Mouse (Mus musculus) MEL (cell line): ENCODE measurements around the gene Sgca. TPM values are rescaled to one million over a fixed set of nuclear protein-coding genes. Genes with fewer than 3 reads are reported as not detected.

Source experiments
- DNase-seq: peaks from one replicate; pipeline ENCODE4 v3.0.0; 2011; ENCODE audit warnings: low read depth, low spot score
- H3K27ac ChIP-seq: 2 replicates; pipeline ENCODE4 v1.5.1; 2012; ENCODE audit warnings: low read depth, mild to moderate bottlenecking, control low read depth, low read length, moderate library complexity; ENCODE audit not compliant: control insufficient read depth
- H3K27me3 ChIP-seq, 2 experiments: fragments of 150-350 bp in 1 of 2; sonication (generic) in 1 of 2; 2 replicates each; pipeline ENCODE4 v1.6.1; 2012; ENCODE audit warnings: low read length in 2 of 2, mild to moderate bottlenecking in 2 of 2, improper control_type of control experiment in 1 of 2, moderate library complexity in 1 of 2; ENCODE audit not compliant: insufficient read depth in 2 of 2, control insufficient read depth in 1 of 2
- H3K36me3 ChIP-seq, 2 experiments: 2 replicates each; pipeline ENCODE4 v1.6.1; 2012 to 2014; ENCODE audit warnings: low read length in 2 of 2, improper control_type of control experiment in 1 of 2, inconsistent platforms in 1 of 2, mild to moderate bottlenecking in 1 of 2; ENCODE audit not compliant: insufficient read depth in 2 of 2, control insufficient read depth in 1 of 2
- H3K4me1 ChIP-seq, 2 experiments: fragments of 150-350 bp in 1 of 2; sonication (generic) in 1 of 2; 2 replicates each; pipeline ENCODE4 v1.6.1; 2012; ENCODE audit warnings: low read length in 2 of 2, improper control_type of control experiment in 1 of 2, mild to moderate bottlenecking in 1 of 2; ENCODE audit not compliant: insufficient read depth in 2 of 2, control insufficient read depth in 1 of 2
- H3K4me3 ChIP-seq, 2 experiments: fragments of 150-350 bp in 1 of 2; sonication (generic) in 1 of 2; 2 replicates each; pipeline ENCODE4 v1.5.1; 2012; ENCODE audit warnings: low read depth in 2 of 2, low read length in 2 of 2, mild to moderate bottlenecking in 2 of 2, moderate library complexity in 2 of 2, control low read depth in 1 of 2, improper control_type of control experiment in 1 of 2; ENCODE audit not compliant: control insufficient read depth in 1 of 2, insufficient read depth in 1 of 2
- H3K79me2 ChIP-seq: 2 replicates; pipeline ENCODE4 v1.6.1; 2012; ENCODE audit warnings: mild to moderate bottlenecking, low read length, moderate library complexity; ENCODE audit not compliant: control insufficient read depth, poor library complexity, insufficient read depth
- H3K9ac ChIP-seq: 2 replicates; pipeline ENCODE4 v1.6.1; 2012; ENCODE audit warnings: low read depth, mild to moderate bottlenecking, control low read depth, low read length, moderate library complexity; ENCODE audit not compliant: control insufficient read depth, poor library complexity, severe bottlenecking
- H3K9me3 ChIP-seq: fragments of 150-350 bp; sonication (generic); replicated peaks from 2 replicates; pipeline ENCODE4 v1.6.1; 2012; ENCODE audit warnings: mild to moderate bottlenecking, low read length, improper control_type of control experiment, moderate library complexity; ENCODE audit not compliant: insufficient read depth
- CHD1 ChIP-seq: IDR thresholded peaks from 2 replicates; pipeline ENCODE4 v1.6.1; 2012; ENCODE audit warnings: low read depth, mild to moderate bottlenecking, inconsistent platforms, low read length, improper control_type of control experiment
- CHD2 ChIP-seq: IDR thresholded peaks from 2 replicates; pipeline ENCODE4 v1.6.1; 2011; ENCODE audit warnings: low read length, improper control_type of control experiment
- EP300 ChIP-seq, 2 experiments: IDR thresholded peaks; 2 replicates each; pipeline ENCODE4 v1.6.1; 2011; ENCODE audit warnings: improper control_type of control experiment in 2 of 2, low read length in 2 of 2, low read depth in 1 of 2, mild to moderate bottlenecking in 1 of 2
- GATA1 ChIP-seq: IDR thresholded peaks from 2 replicates; pipeline ENCODE4 v1.6.1; 2011; ENCODE audit warnings: low read depth, low read length, improper control_type of control experiment
- KAT2A ChIP-seq: conservative IDR thresholded peaks from 2 replicates; pipeline ENCODE4 v1.6.1; 2012; ENCODE audit warnings: low read depth, low read length, improper control_type of control experiment, inconsistent platforms
- MAX ChIP-seq: IDR thresholded peaks from 2 replicates; pipeline ENCODE4 v1.6.1; 2011; ENCODE audit warnings: low read length, improper control_type of control experiment
- MAZ ChIP-seq: IDR thresholded peaks from 2 replicates; pipeline ENCODE4 v1.6.1; 2012; ENCODE audit warnings: low read depth, mild to moderate bottlenecking, inconsistent platforms, low read length, improper control_type of control experiment
- MEF2A ChIP-seq: IDR thresholded peaks from 2 replicates; pipeline ENCODE4 v1.6.1; 2014; ENCODE audit warnings: low read depth, mild to moderate bottlenecking, inconsistent platforms, low read length, improper control_type of control experiment; ENCODE audit not compliant: poor library complexity, insufficient replicate concordance, severe bottlenecking; ENCODE audit errors: extremely low read depth
- MYB ChIP-seq: IDR thresholded peaks from 2 replicates; pipeline ENCODE4 v1.6.1; 2011; ENCODE audit warnings: mild to moderate bottlenecking, low read depth, low read length, improper control_type of control experiment
- MYC ChIP-seq: IDR thresholded peaks from 2 replicates; pipeline ENCODE4 v1.6.1; 2011; ENCODE audit warnings: low read depth, mild to moderate bottlenecking, low read length, improper control_type of control experiment, moderate library complexity
- NRF1 ChIP-seq: IDR thresholded peaks from 2 replicates; pipeline ENCODE4 v1.6.1; 2014; ENCODE audit warnings: low read depth, mild to moderate bottlenecking, inconsistent platforms, low read length, improper control_type of control experiment, moderate library complexity; ENCODE audit not compliant: poor library complexity, insufficient read depth, severe bottlenecking
- POLR2AphosphoS2 ChIP-seq: IDR thresholded peaks from 2 replicates; pipeline ENCODE4 v1.6.1; 2011; ENCODE audit warnings: low read length, improper control_type of control experiment
- SIN3A ChIP-seq: IDR thresholded peaks from 2 replicates; pipeline ENCODE4 v1.6.1; 2012; ENCODE audit warnings: low read length, improper control_type of control experiment, inconsistent platforms
- SMC3 ChIP-seq: IDR thresholded peaks from 2 replicates; pipeline ENCODE4 v1.6.1; 2011; ENCODE audit warnings: low read depth, low read length, improper control_type of control experiment
- TCF12 ChIP-seq: IDR thresholded peaks from 2 replicates; pipeline ENCODE4 v1.6.1; 2014; ENCODE audit warnings: low read depth, mild to moderate bottlenecking, inconsistent platforms, low read length, improper control_type of control experiment, moderate library complexity
- UBTF ChIP-seq: IDR thresholded peaks from 2 replicates; pipeline ENCODE4 v1.6.1; 2012; ENCODE audit warnings: low read depth, mild to moderate bottlenecking, inconsistent platforms, low read length, improper control_type of control experiment, moderate library complexity, borderline replicate concordance; ENCODE audit not compliant: insufficient read depth
- ZC3H11A ChIP-seq: IDR thresholded peaks from 2 replicates; pipeline ENCODE4 v1.6.1; 2012; ENCODE audit warnings: low read depth, mild to moderate bottlenecking, inconsistent platforms, low read length, improper control_type of control experiment
- ZMIZ1 ChIP-seq: IDR thresholded peaks from 2 replicates; pipeline ENCODE4 v1.6.1; 2012; ENCODE audit warnings: low read depth, mild to moderate bottlenecking, inconsistent platforms, low read length, improper control_type of control experiment, moderate library complexity
- polyA plus RNA-seq, 2 experiments: library from polyadenylated mRNA; stranded (reverse) in 1 of 2; unstranded in 1 of 2; fragments of >175 nt in 1 of 2; fragments of >200 nt in 1 of 2; gene quantifications; 2 replicates each; pipeline versions ENCODE4 v1.2.1 to v1.2.4; 2012; ENCODE audit warnings: low replicate concordance in 2 of 2, low read depth in 1 of 2; ENCODE audit not compliant: insufficient read length in 2 of 2, insufficient read depth in 1 of 2, missing spikeins in 1 of 2
- total RNA-seq: library from RNA; depleted of rRNA; stranded (reverse); fragments of 300-350 nt; gene quantifications from 2 replicates; pipeline ENCODE4 v1.2.3, GENCODE M21; 2012

Sgca gene
- total and polyA plus RNA-seq, 3 experiments, result not detected

DNA sequence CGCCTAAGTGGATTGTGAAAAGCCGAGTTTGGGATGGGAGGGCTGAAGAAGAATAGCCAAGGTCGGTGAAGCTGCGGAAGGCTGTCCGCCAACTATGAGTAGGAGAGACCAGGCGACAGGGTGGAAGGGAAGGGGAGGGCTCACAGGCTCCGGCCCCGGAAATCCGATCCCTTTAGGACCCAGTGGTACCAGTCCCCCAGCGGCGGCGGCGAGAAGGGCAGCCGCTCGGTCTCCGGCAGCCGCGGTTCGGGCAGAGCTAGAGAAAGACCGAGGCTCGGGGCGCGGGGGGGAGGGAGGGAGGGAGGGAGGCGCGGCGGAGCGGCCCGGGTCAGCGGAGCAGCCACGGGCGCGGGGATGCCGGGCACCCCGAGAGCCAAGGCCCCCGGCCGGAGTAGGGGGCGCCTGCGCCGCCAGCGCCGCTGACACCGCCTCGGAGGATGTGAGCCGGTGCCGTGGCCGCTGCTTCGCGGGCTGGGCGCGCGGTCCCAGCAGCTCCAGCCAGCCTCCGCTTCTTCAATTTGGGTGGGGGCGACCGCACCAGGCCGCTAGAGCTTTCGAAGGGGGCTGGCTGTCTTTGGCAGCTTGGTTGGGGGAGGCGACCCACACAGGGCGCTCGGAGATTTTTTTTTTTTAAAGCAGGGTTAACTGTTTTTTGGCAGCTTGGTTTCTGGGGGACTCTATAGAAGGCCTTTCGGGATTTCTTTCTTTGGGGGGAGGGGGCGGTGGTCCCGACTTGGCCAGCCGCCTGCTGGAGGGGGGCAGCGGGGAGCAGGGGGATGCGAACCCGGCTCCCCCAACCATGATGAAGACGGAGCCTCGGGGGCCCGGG, 14.8 kb upstream of the Sgca start, which contains the start of gene Ppp1r9b (continued):
- TF ChIP-seq MEF2A (no peak), UBTF (peak; percentile 78; the same call in 1 of the 2 replicates), SIN3A (peak; percentile 95), POLR2AphosphoS2 (peak; percentile 91)

DNA sequence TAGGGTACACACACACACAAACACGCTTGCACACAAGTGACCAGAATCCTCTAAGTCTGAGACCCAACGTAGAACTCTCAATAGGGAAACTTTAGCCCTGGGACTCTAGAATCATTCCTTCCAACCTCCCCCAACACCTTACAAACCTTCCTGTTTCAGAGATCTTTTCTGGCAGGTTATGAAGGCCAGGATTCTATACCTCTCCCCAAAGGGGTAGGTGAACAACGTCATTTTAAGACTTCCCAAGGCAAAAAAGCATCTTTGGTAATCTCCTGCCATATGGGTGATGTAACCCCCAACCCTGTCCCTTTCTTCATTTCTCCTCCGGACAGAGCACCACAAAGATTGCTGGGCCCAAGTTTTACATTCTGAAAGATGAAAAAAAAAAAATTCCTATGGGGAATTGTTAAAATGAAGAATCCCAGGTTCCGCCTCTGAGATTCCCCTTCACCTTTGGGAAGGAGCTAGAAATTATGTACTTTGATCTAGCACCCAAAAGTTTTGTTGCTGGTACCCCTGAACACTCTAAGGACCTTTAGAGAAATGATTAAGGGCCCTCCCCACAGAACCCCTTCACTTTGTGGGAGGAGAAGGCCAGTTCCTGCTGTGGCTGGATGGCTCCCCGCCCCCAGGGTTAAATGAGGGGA, 14.1 kb upstream of the Sgca start:
- peak overlapping the region; percentile 79 to 87 for H3K4me3 ChIP-seq
- H3K79me2 ChIP-seq, result peaks cover 54% of the 10 kb centered on the region
- peak overlapping the region; percentile 97 for H3K9ac ChIP-seq
- TF ChIP-seq MAX, result no peak
- TF ChIP-seq TCF12, result no peak
- no peak for TF ChIP-seq KAT2A
- TF ChIP-seq MEF2A, result no peak
- no peak for TF ChIP-seq MAZ
- peak; percentile 93 for TF ChIP-seq CHD1
- TF ChIP-seq SMC3, result no peak
- TF ChIP-seq ZC3H11A, result no peak
- no peak for TF ChIP-seq GATA1
- 0 out of 2 replicates have a peak, but pooled peaks have one; percentile 46 for TF ChIP-seq MYC
- TF ChIP-seq ZMIZ1, result no peak
- no peak for TF ChIP-seq NRF1
- peak in 1 of 2 experiments; percentile 15; a peak in 1 of 4 replicates for TF ChIP-seq EP300 (IDR thresholded peaks at IDR 0.05; ENCODE audit: low read depth in 1 of 2, low read length in 2 of 2)
- TF ChIP-seq SIN3A, result no peak
- TF ChIP-seq MYB, result no peak
- TF ChIP-seq CHD2, result no peak
- H3K36me3 ChIP-seq, result peaks cover 0 to 26% of the 10 kb centered on the region in 2 experiments; a peak in 2 of 4 replicates
- no peak for DNase-seq
- no peaks in the 10 kb centered on the region for H3K27me3 ChIP-seq
- no peaks in the 10 kb centered on the region for H3K9me3 ChIP-seq
- peaks cover 19 to 43% of the 10 kb centered on the region in 2 experiments for H3K4me1 ChIP-seq
- H3K27ac ChIP-seq, result peak overlapping the region; percentile 86
